Mouse (Mus musculus): ENCODE results near the gene Ring1. TPM values are rescaled to one million over a fixed set of nuclear protein-coding genes. Genes with fewer than 3 reads are reported as not detected.
"Not testable (repeated sequence)": the region's sequence is repeated elsewhere in the genome, so short reads cannot be mapped to it uniquely, and the experiment has no call there.

Ring1 gene
- polyA plus RNA-seq, 1 experiment = 38.4 TPM

DNA sequence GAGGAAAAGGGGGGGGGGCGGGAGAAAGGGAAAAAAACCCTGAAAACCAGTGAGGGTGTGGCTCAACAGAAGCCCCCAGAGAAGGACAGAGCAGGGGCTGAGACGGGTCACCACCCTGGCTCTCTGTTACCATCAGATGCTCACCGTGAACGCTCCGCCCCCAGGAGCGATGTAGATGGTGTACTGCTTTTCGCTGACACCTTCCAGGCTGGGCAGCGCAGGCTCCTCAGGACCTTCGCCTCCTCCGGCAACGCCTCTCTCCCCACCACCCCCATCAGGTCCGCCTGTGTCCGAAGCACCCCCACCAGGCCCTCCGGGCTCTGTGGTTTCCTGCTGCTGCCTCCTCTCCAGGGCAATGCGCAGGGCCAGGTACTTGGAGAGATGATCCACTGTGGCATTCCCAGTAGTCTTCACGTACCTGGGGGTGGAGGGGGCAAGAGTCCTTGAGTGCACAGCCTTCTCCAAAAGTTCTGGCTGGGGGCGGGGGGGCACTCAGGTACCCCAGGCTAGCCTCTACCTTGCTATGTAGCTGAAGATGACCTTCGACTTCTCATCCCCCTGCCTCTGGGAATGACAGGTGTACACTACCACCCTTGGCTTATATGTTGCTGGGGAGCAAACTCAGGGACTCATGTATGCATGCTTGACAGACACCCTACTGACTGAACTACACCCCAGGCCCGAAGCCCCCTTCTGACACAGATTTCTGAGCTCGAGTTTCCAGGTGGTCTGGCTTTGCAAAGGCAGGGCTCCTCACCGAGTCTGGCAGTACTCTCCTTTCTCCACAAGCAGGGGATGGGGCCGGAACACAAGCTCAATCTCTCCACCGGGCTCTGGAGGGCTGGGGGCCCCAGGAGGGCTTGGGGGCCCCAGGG lies 2.7 kb downstream of the Ring1 start:
- 98% methylated on average over 23 of the region's 23 CpGs for WGBS
- no peak overlapping the region for H3K27ac ChIP-seq (ENCODE audit: control insufficient read depth, insufficient read depth, low read length)
- no peaks in the 10 kb centered on the region for H3K36me3 ChIP-seq (ENCODE audit: control insufficient read depth, insufficient read depth, low read length)
- no peak overlapping the region for H3K4me3 ChIP-seq (ENCODE audit: control insufficient read depth, insufficient read depth, low read length)
- H3K27me3 ChIP-seq (ENCODE audit: control insufficient read depth, insufficient read depth, low read length) = no peaks in the 10 kb centered on the region
- DNase-seq = no peak
- peaks cover 24% of the 10 kb centered on the region for H3K4me1 ChIP-seq (replicated peaks; ENCODE audit: control insufficient read depth, insufficient read depth, low read length)
- TF ChIP-seq CTCF (IDR thresholded peaks at IDR 0.05; ENCODE audit: borderline replicate concordance, control insufficient read depth, extremely low read depth, insufficient read depth, low read length, poor library complexity) (no peak), POLR2A (IDR thresholded peaks at IDR 0.05; ENCODE audit: control insufficient read depth, extremely low read depth, insufficient read depth, low read length, poor library complexity) (no peak)

DNA sequence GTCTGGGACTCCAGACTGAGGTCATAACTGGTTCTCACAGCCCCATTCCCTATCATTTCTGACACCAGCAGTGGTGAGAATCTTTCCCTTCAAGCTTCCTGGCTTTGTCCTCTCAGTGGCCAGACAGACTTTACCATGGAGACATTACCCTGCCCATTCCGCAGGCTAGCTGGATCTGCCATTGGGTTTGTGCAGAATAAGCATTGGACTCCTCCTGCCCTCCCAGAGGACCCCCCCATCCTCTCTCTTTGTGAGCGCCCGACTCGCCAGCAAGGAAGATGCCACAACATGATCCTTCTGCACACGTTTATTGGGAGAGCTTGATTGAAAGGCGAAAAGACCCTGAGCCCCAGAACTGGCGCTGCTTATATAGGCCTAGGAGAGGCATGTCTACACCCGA lies 11.0 kb downstream of the Ring1 start:
- Histone ChIP-seq H3K27ac (ENCODE audit: control insufficient read depth, insufficient read depth, low read length) (no peak overlapping the region), H3K27me3 (ENCODE audit: control insufficient read depth, insufficient read depth, low read length) (no peaks in the 10 kb centered on the region), H3K4me3 (ENCODE audit: control insufficient read depth, insufficient read depth, low read length) (no peak overlapping the region), H3K4me1 (replicated peaks; ENCODE audit: control insufficient read depth, insufficient read depth, low read length) (no peaks in the 10 kb centered on the region), H3K36me3 (ENCODE audit: control insufficient read depth, insufficient read depth, low read length) (no peaks in the 10 kb centered on the region)
- DNase-seq = no peak
- WGBS = 98% methylated on average over 8 of the region's 8 CpGs
- TF ChIP-seq POLR2A (IDR thresholded peaks at IDR 0.05; ENCODE audit: control insufficient read depth, extremely low read depth, insufficient read depth, low read length, poor library complexity) = no peak
- TF ChIP-seq CTCF (IDR thresholded peaks at IDR 0.05; ENCODE audit: borderline replicate concordance, control insufficient read depth, extremely low read depth, insufficient read depth, low read length, poor library complexity) = no peak

DNA sequence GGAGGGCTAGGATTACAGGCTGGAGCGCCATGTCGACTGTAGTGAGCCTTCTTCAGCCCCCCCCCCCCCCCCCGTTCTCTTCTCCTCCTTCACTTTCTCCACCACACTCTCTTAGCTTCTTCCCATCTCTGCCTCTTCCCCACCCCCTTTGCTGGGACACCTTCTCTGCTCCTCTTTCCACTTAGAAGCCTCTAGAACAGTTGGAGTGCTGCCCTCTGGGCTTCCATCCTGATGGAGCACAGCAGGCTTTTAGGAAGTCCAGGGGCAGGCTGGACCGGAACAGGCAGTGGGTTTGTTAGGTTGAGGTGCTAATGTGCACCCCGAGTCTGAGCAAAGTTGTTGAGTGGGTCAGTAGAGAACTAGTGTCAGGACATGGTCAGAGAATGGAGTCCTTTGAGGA lies 14.3 kb downstream of the Ring1 start:
- H3K27me3 ChIP-seq (ENCODE audit: control insufficient read depth, insufficient read depth, low read length) = no peaks in the 10 kb centered on the region
- no peak overlapping the region for H3K4me3 ChIP-seq (ENCODE audit: control insufficient read depth, insufficient read depth, low read length)
- DNase-seq = no peak
- no peak overlapping the region for H3K27ac ChIP-seq (ENCODE audit: control insufficient read depth, insufficient read depth, low read length)
- H3K4me1 ChIP-seq (replicated peaks; ENCODE audit: control insufficient read depth, insufficient read depth, low read length) = no peaks in the 10 kb centered on the region
- H3K36me3 ChIP-seq (ENCODE audit: control insufficient read depth, insufficient read depth, low read length) = no peaks in the 10 kb centered on the region
- no peak for TF ChIP-seq CTCF (IDR thresholded peaks at IDR 0.05; ENCODE audit: borderline replicate concordance, control insufficient read depth, extremely low read depth, insufficient read depth, low read length, poor library complexity)
- no peak for TF ChIP-seq POLR2A (IDR thresholded peaks at IDR 0.05; ENCODE audit: control insufficient read depth, extremely low read depth, insufficient read depth, low read length, poor library complexity)
- WGBS = 82% methylated on average over 5 of the region's 5 CpGs

GRCm38 (mm10) chr17:34006570-34006969 lies 17.9 kb downstream of the Ring1 start:
- Histone ChIP-seq H3K36me3 (ENCODE audit: control insufficient read depth, insufficient read depth, low read length) (no peaks in the 10 kb centered on the region), H3K4me1 (replicated peaks; ENCODE audit: control insufficient read depth, insufficient read depth, low read length) (no peaks in the 10 kb centered on the region), H3K27ac (ENCODE audit: control insufficient read depth, insufficient read depth, low read length) (no peak overlapping the region), H3K4me3 (ENCODE audit: control insufficient read depth, insufficient read depth, low read length) (no peak overlapping the region), H3K27me3 (ENCODE audit: control insufficient read depth, insufficient read depth, low read length) (no peaks in the 10 kb centered on the region)
- TF ChIP-seq POLR2A (IDR thresholded peaks at IDR 0.05; ENCODE audit: control insufficient read depth, extremely low read depth, insufficient read depth, low read length, poor library complexity) (no peak), CTCF (IDR thresholded peaks at IDR 0.05; ENCODE audit: borderline replicate concordance, control insufficient read depth, extremely low read depth, insufficient read depth, low read length, poor library complexity) (no peak)
- 59% methylated on average over 2 of the region's 2 CpGs for WGBS
- DNase-seq = no peak

DNA sequence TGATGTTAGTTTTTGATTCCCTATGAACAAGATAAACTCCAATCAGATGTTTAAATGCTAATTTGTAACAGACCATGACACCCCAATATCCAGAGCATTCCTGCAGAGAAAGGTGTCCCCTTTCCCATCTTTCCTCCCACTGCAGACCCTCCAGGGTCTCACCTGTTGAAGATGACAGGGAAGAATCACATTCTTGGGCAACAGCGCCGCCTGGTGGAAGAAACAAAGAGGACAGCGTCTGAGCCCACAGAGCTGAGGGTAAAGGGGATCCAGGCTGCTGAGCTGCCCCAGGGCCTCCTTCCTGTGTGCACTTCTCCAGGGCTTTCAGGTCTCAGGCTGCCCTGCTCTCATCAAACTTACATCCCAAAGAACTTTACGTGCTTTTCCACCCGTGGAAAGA lies 21.1 kb downstream of the Ring1 start:
- no peaks in the 10 kb centered on the region for H3K36me3 ChIP-seq (ENCODE audit: control insufficient read depth, insufficient read depth, low read length)
- H3K4me3 ChIP-seq (ENCODE audit: control insufficient read depth, insufficient read depth, low read length) = no peak overlapping the region
- H3K27me3 ChIP-seq (ENCODE audit: control insufficient read depth, insufficient read depth, low read length) = no peaks in the 10 kb centered on the region
- no peak overlapping the region for H3K27ac ChIP-seq (ENCODE audit: control insufficient read depth, insufficient read depth, low read length)
- 11% methylated on average over 5 of the region's 5 CpGs for WGBS
- peak; percentile 77; the same call in 1 of the 2 replicates for TF ChIP-seq CTCF (IDR thresholded peaks at IDR 0.05; ENCODE audit: borderline replicate concordance, control insufficient read depth, extremely low read depth, insufficient read depth, low read length, poor library complexity)
- no peak for TF ChIP-seq POLR2A (IDR thresholded peaks at IDR 0.05; ENCODE audit: control insufficient read depth, extremely low read depth, insufficient read depth, low read length, poor library complexity)
- peak; percentile 70 for DNase-seq
- H3K4me1 ChIP-seq (replicated peaks; ENCODE audit: control insufficient read depth, insufficient read depth, low read length) = no peaks in the 10 kb centered on the region

DNA sequence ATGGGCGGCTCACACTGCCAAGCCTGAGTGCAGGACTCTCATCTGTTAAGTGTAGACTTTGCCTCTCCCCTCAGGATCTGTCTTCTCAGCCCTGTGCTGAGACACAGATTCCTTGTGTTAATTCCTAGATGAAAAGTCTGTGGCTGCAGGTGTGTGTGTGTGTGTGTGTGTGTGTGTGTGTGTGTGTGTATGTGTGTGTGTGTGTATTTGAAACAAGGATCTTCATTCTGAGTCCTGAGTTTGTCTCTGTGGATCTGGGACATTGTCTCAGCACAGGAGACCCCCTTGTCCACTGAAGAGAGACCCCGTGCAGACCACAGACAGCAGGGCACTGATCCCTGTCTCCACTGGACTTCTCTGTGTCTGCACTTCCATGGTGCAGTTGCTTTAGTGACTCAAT lies 23.7 kb downstream of the Ring1 start:
- H3K36me3 ChIP-seq (ENCODE audit: control insufficient read depth, insufficient read depth, low read length); H3K27me3 ChIP-seq (ENCODE audit: control insufficient read depth, insufficient read depth, low read length); H3K4me1 ChIP-seq (replicated peaks; ENCODE audit: control insufficient read depth, insufficient read depth, low read length); DNase-seq: not testable (repeated sequence)
- WGBS = 37% methylated on average over 2 of the region's 2 CpGs
- Histone ChIP-seq H3K27ac (ENCODE audit: control insufficient read depth, insufficient read depth, low read length) (peak overlapping the region; percentile 48; the same call in 1 of the 2 replicates), H3K4me3 (ENCODE audit: control insufficient read depth, insufficient read depth, low read length) (peak overlapping the region; percentile 82; the same call in 1 of the 2 replicates)

All from thymus, adult 2 months (tissue).